In the genomic region with DNA sequence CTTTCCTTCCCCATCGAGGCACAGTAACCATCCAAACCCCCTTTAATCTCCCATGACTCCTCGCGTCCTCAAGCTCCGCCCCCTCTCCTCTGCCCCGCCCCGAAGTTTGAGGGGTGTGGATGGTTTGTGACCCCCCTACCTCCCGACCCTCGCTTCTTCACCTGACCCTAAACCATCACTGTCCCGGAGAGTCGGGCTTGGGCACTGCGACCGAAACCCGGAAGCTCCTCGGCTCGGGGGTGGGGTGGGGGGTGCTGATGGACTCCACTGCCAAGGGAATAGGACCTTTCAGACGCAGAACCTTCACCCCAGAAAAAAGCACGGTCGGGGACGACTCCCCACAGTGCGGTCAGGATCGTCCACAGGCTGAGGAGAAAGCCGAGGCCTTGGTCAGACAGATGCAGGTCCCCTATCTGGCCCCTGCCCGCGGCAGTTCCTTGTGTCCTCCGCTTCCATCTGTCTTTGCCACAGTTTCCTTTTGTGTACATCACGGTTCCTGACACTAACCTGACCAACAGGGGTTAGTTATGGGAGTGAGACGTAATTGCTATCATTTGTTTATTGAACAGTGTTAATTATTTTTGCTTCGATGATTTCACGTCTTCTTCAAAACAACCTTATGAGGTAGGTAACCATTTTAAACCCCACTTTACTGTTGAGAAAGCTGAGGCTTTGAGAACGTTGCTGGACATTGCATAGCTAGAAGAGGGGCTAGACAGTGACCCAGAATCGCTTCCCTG, we compare ENCODE assay signal across 7 mouse cellular contexts. TPM values are rescaled to one million over a fixed set of nuclear protein-coding genes. Genes with fewer than 3 reads are reported as not detected.
DNase-seq lines count a peak whose midpoint lies in the region; ATAC-seq lines count a peak whose summit lies in the region.

No protein-coding gene starts in this region.

- H3K4me1 ChIP-seq in lung, embryonic 16.5 days (replicated peaks; ENCODE audit: control insufficient read depth, insufficient read depth, low read length) = peaks cover 12% of the 10 kb centered on the region
- H3K4me1 ChIP-seq in embryonic facial prominence, embryonic 12.5 days = peaks cover 13% of the 10 kb centered on the region
- peaks cover 48% of the 10 kb centered on the region for H3K4me1 ChIP-seq in megakaryocyte, embryonic 14.5 days

- peak overlapping the region; percentile 80 for H3K9ac ChIP-seq in lung, embryonic 16.5 days (ENCODE audit: low read length)
- peak overlapping the region; percentile 76 for H3K9ac ChIP-seq in embryonic facial prominence, embryonic 12.5 days

- no peak for DNase-seq in lung, adult 18-20 months
- DNase-seq in natural killer cell, adult 2 months (ENCODE audit: low spot score in 2 of 2) = no peak
- no peak for DNase-seq in adrenal gland, adult 18-20 months (ENCODE audit: low spot score in 2 of 2)

- peaks cover 4% of the 10 kb centered on the region for H3K36me3 ChIP-seq in lung, embryonic 16.5 days (ENCODE audit: control insufficient read depth, insufficient read depth, low read length)
- H3K36me3 ChIP-seq in embryonic facial prominence, embryonic 12.5 days = peaks cover 32% of the 10 kb centered on the region
- H3K36me3 ChIP-seq in megakaryocyte, embryonic 14.5 days (replicated peaks; ENCODE audit: low read length) = peaks cover 38% of the 10 kb centered on the region

- peak overlapping the region; percentile 71 for H3K4me3 ChIP-seq in lung, embryonic 16.5 days (ENCODE audit: low read length)
- H3K4me3 ChIP-seq in embryonic facial prominence, embryonic 12.5 days = peak overlapping the region; percentile 73
- peak overlapping the region; percentile 97 for H3K4me3 ChIP-seq in megakaryocyte, embryonic 14.5 days (replicated peaks)

- H3K27me3 ChIP-seq in lung, embryonic 16.5 days (ENCODE audit: control insufficient read depth, insufficient read depth, low read depth, low read length) = no peaks in the 10 kb centered on the region
- no peaks in the 10 kb centered on the region for H3K27me3 ChIP-seq in embryonic facial prominence, embryonic 12.5 days
- no peaks in the 10 kb centered on the region for H3K27me3 ChIP-seq in megakaryocyte, embryonic 14.5 days (replicated peaks)

- no peaks in the 10 kb centered on the region for H3K9me3 ChIP-seq in lung, embryonic 16.5 days (ENCODE audit: control insufficient read depth, low read length)
- H3K9me3 ChIP-seq in embryonic facial prominence, embryonic 12.5 days = no peaks in the 10 kb centered on the region
- H3K9me3 ChIP-seq in megakaryocyte, embryonic 14.5 days = no peaks in the 10 kb centered on the region

- peak; percentile 68 for ATAC-seq in lung, embryonic 16.5 days (ENCODE audit: low read depth)
- ATAC-seq in embryonic facial prominence, embryonic 12.5 days (ENCODE audit: insufficient number of reproducible peaks, insufficient read depth, low FRiP score, low TSS enrichment) = peak; percentile 60
- ATAC-seq in hematopoietic stem cell, adult 5-6 weeks (replicated peaks in 1 of 2; ENCODE audit: insufficient read depth in 1 of 2, low FRiP score in 2 of 2, low TSS enrichment in 1 of 2, low read depth in 1 of 2, poor library complexity in 2 of 2, severe bottlenecking in 2 of 2) = peak; percentile 51 to 56

- 3% methylated on average over 30 of the region's 31 CpGs for WGBS in lung, embryonic 16.5 days
- WGBS in embryonic facial prominence, embryonic 12.5 days = 5% methylated on average over 31 of the region's 31 CpGs

- peak overlapping the region; percentile 61 for H3K4me2 ChIP-seq in lung, embryonic 16.5 days (ENCODE audit: low read depth, low read length)
- H3K4me2 ChIP-seq in embryonic facial prominence, embryonic 12.5 days (replicated peaks) = peak overlapping the region; percentile 65

- peak overlapping the region; percentile 88 for H3K27ac ChIP-seq in lung, embryonic 16.5 days (ENCODE audit: low read length)
- H3K27ac ChIP-seq in embryonic facial prominence, embryonic 12.5 days = peak overlapping the region; percentile 47

RNA-seq across cellular contexts. Expression of a gene that starts 0.5 kb away (rescaled TPM):
- 52.8 and 60.2 TPM in 2 replicates for polyA plus RNA-seq in lung, embryonic 16.5 days (2015; fragmentation: Nextera tagmentation; extraction: Ambion mirVana)
- 48.9 and 53.6 TPM in 2 replicates for polyA plus RNA-seq in embryonic facial prominence, embryonic 12.5 days (2016; fragmentation: Nextera tagmentation; extraction: Ambion mirVana)
- total RNA-seq in hematopoietic stem cell, adult 5-6 weeks (2017) = 23.1 and 32.1 TPM in 2 replicates
- 46.7 and 48.3 TPM in 2 replicates for polyA plus RNA-seq in megakaryocyte, embryonic 14.5 days (2012; ENCODE audit: insufficient read depth, low replicate concordance)
- 10 to 100 TPM; 43.3 to 55.3 TPM for total RNA-seq in adrenal gland, adult 18-20 months (2021)

RNA-seq across cellular contexts. Expression of a gene that starts 11.2 kb away (rescaled TPM):
- polyA plus RNA-seq in lung, embryonic 16.5 days (2015; fragmentation: Nextera tagmentation; extraction: Ambion mirVana) = 11.1 and 11.6 TPM in 2 replicates
- polyA plus RNA-seq in embryonic facial prominence, embryonic 12.5 days (2016; fragmentation: Nextera tagmentation; extraction: Ambion mirVana) = 25.0 and 26.1 TPM in 2 replicates
- total RNA-seq in hematopoietic stem cell, adult 5-6 weeks (2017) = 24.4 and 26.5 TPM in 2 replicates
- 64.8 and 80.0 TPM in 2 replicates for polyA plus RNA-seq in megakaryocyte, embryonic 14.5 days (2012; ENCODE audit: insufficient read depth, low replicate concordance)
- 10 to 100 TPM; 44.3 to 53.4 TPM for total RNA-seq in adrenal gland, adult 18-20 months (2021)

RNA-seq across cellular contexts. Expression of a gene that starts 16.7 kb away (rescaled TPM):
- 0.05 and 0.08 TPM in 2 replicates for polyA plus RNA-seq in lung, embryonic 16.5 days (2015; fragmentation: Nextera tagmentation; extraction: Ambion mirVana)
- polyA plus RNA-seq in embryonic facial prominence, embryonic 12.5 days (2016; fragmentation: Nextera tagmentation; extraction: Ambion mirVana) = 0.10 and 0.18 TPM in 2 replicates
- total RNA-seq in hematopoietic stem cell, adult 5-6 weeks (2017) = 1.3 TPM in 1 of 2 replicates, not detected in the other
- not detected in 2 replicates for polyA plus RNA-seq in megakaryocyte, embryonic 14.5 days (2012; ENCODE audit: insufficient read depth, low replicate concordance)
- total RNA-seq in adrenal gland, adult 18-20 months (2021) = under 1 TPM; 0.30 to 0.61 TPM

RNA-seq across cellular contexts. Expression of a gene that starts 34.3 kb away (rescaled TPM):
- 69.6 and 73.0 TPM in 2 replicates for polyA plus RNA-seq in lung, embryonic 16.5 days (2015; fragmentation: Nextera tagmentation; extraction: Ambion mirVana)
- polyA plus RNA-seq in embryonic facial prominence, embryonic 12.5 days (2016; fragmentation: Nextera tagmentation; extraction: Ambion mirVana) = 103 and 114 TPM in 2 replicates
- total RNA-seq in hematopoietic stem cell, adult 5-6 weeks (2017) = 166 and 196 TPM in 2 replicates
- 46.9 and 85.8 TPM in 2 replicates for polyA plus RNA-seq in megakaryocyte, embryonic 14.5 days (2012; ENCODE audit: insufficient read depth, low replicate concordance)
- total RNA-seq in adrenal gland, adult 18-20 months (2021) = 100 to 1,000 TPM in 1 of 2 experiments, 10 to 100 TPM in 1; 93.7 to 117 TPM

RNA-seq across cellular contexts. Expression of a gene that starts 36.6 kb away (rescaled TPM):
- 18.7 and 19.4 TPM in 2 replicates for polyA plus RNA-seq in lung, embryonic 16.5 days (2015; fragmentation: Nextera tagmentation; extraction: Ambion mirVana)
- 20.6 and 21.7 TPM in 2 replicates for polyA plus RNA-seq in embryonic facial prominence, embryonic 12.5 days (2016; fragmentation: Nextera tagmentation; extraction: Ambion mirVana)
- 3.6 and 4.9 TPM in 2 replicates for total RNA-seq in hematopoietic stem cell, adult 5-6 weeks (2017)
- polyA plus RNA-seq in megakaryocyte, embryonic 14.5 days (2012; ENCODE audit: insufficient read depth, low replicate concordance) = 2.6 and 4.2 TPM in 2 replicates
- under 1 TPM in 1 of 2 experiments, not detected in 1; 0.46 TPM for total RNA-seq in adrenal gland, adult 18-20 months (2021)
